Mouse (Mus musculus): ENCODE data around the gene Rbbp7. TPM values are rescaled to one million over a fixed set of nuclear protein-coding genes. Genes with fewer than 3 reads are reported as not detected.

The Rbbp7 gene
- polyA plus RNA-seq (2015; fragmentation: Nextera tagmentation; extraction: Ambion mirVana): 228 and 306 TPM in 2 replicates

GRCm38 (mm10) chrX:162760115-162760942 lies at the start of gene Rbbp7:
Gene Rbbp7, plus strand, starts transcription at chrX:162760402.

Other genes starting within 250 kb of the Rbbp7 start
- 0.59 and 0.71 TPM in 2 replicates for gene Reps2, start 116.8 kb upstream of the Rbbp7 start, polyA plus RNA-seq (2015; fragmentation: Nextera tagmentation; extraction: Ambion mirVana)
- 9.6 and 12.8 TPM in 2 replicates for gene Txlng, start 69.1 kb downstream of the Rbbp7 start, polyA plus RNA-seq (2015; fragmentation: Nextera tagmentation; extraction: Ambion mirVana)
- gene Syap1, start 128.0 kb downstream of the Rbbp7 start, polyA plus RNA-seq (2015; fragmentation: Nextera tagmentation; extraction: Ambion mirVana): 63.9 and 80.8 TPM in 2 replicates
- gene Ctps2, start 140.8 kb downstream of the Rbbp7 start, polyA plus RNA-seq (2015; fragmentation: Nextera tagmentation; extraction: Ambion mirVana): 88.2 and 147 TPM in 2 replicates
- gene S100g, start 204.2 kb downstream of the Rbbp7 start, polyA plus RNA-seq (2015; fragmentation: Nextera tagmentation; extraction: Ambion mirVana): 22.0 and 56.5 TPM in 2 replicates

Measured in adrenal gland, postnatal 0 days (tissue).